Mouse (Mus musculus) brain, embryonic 14.5 days (tissue): ENCODE measurements at regions not wholly inside any gene's neighbourhood (a gene's known extent, or its start where the extent isn't known, plus 50 kb on each side); places are given as distances from the start of the nearest gene placed in this dataset.

Experiments used
- CTCF ChIP-seq: fragments of 200-500 bp; IDR thresholded peaks from 2 replicates; pipeline ENCODE4 v1.5.1; 2012; ENCODE audit warnings: inconsistent platforms, mild to moderate bottlenecking, moderate library complexity, borderline replicate concordance; ENCODE audit not compliant: insufficient read depth, insufficient read length; ENCODE audit errors: extremely low read depth
- POLR2A ChIP-seq: fragments of 200-500 bp; IDR thresholded peaks from 2 replicates; pipeline ENCODE4 v1.6.1; 2012; ENCODE audit warnings: mild to moderate bottlenecking, inconsistent platforms, borderline replicate concordance; ENCODE audit not compliant: poor library complexity, insufficient read depth, insufficient read length, severe bottlenecking; ENCODE audit errors: extremely low read depth

DNA sequence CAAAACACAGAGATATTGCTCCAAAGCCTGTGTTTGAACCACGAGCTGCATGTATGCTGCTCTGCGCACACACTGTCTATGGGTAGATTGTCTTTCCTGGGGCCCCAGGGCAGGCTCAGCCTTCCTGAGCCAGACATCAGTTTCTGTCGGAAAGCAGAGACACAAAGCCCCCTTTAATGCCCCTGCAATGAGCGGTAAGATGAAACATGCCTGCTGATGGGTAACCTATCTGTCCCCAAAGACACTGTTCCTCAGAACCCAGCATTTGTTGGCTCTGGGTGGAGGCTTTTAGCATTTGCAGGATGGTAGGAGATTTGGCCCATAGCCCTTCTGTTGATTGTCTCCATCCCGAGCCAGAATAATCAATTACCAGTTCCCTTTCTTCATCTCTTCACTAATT is 1994.1 kb downstream of the 4930444P10Rik start:
- TF ChIP-seq POLR2A = no peak
- TF ChIP-seq CTCF = no peak
